Mouse (Mus musculus): Measurements from ENCODE around the gene Trim2. TPM values are rescaled to one million over a fixed set of nuclear protein-coding genes. Genes with fewer than 3 reads are reported as not detected.

The Trim2 gene
- polyA plus RNA-seq, 1 experiment, result 2.4 TPM

DNA sequence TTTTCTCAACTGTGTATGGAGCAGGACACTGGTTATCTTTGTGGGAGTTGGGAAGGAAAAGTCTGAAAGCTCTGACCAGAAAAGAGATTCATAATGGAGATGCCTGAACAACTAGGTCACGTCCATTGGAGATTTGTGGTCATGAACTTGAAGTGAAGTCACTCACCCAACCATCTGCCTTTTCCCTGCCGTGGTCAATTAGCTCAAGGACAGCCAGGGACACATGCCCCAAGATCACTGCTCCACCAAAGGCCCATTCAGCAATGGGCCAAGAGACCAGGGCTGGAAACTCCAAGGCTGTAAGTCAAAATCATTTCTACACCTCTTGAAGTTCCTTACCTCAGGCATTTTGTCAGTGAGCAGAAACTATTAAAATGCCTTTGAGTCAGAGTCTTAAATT is 23.5 kb upstream of the Trim2 start:
- Histone ChIP-seq H3K36me3 (ENCODE audit: control insufficient read depth, insufficient read depth) (no peaks in the 10 kb centered on the region), H3ac (ENCODE audit: control insufficient read depth, insufficient read length, low read depth) (no peak overlapping the region), H3K79me2 (ENCODE audit: control insufficient read depth, insufficient read depth) (no peaks in the 10 kb centered on the region), H3K4me3 (ENCODE audit: insufficient read depth, poor library complexity, severe bottlenecking) (no peak overlapping the region), H3K27me3 (ENCODE audit: control insufficient read depth, insufficient read depth, insufficient read length) (no peaks in the 10 kb centered on the region), H3K79me3 (ENCODE audit: low read depth) (no peaks in the 10 kb centered on the region)
- TF ChIP-seq FOSL1 (IDR thresholded peaks at IDR 0.05; ENCODE audit: insufficient read depth, low read length, poor library complexity, severe bottlenecking) (no peak), USF1 (IDR thresholded peaks at IDR 0.05; ENCODE audit: low read depth) (no peak)

DNA sequence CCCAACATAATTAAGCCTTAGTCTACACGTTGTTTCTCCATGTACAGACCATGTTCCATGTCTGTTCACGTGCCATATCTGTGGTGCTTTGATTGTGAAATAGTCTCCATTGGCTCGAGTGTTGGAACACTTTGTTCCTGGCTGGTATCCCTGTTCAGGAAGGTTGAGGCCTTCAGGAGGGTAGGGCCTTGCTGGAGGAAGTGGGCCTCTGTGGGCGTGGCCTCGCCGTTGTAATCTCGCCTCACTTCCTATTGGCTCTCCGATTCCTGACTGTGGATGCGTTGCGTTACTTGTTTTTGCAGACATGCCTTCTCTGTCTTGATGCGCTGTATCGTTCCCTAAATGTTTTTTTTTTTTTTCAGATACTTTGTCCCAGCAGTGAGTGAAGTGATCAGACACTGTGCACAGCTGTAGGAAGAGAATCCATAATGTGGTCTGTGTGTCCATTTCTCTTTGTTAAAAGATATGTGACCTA is 18.3 kb upstream of the Trim2 start:
- Histone ChIP-seq H3K79me3 (ENCODE audit: low read depth) (peaks cover 2% of the 10 kb centered on the region), H3K36me3 (ENCODE audit: control insufficient read depth, insufficient read depth) (no peaks in the 10 kb centered on the region), H3K79me2 (ENCODE audit: control insufficient read depth, insufficient read depth) (no peaks in the 10 kb centered on the region), H3K27me3 (ENCODE audit: control insufficient read depth, insufficient read depth, insufficient read length) (no peaks in the 10 kb centered on the region), H3K4me3 (ENCODE audit: insufficient read depth, poor library complexity, severe bottlenecking) (no peak overlapping the region), H3ac (ENCODE audit: control insufficient read depth, insufficient read length, low read depth) (no peak overlapping the region)
- no peak for TF ChIP-seq CEBPB (IDR thresholded peaks at IDR 0.05; ENCODE audit: low read depth)

DNA sequence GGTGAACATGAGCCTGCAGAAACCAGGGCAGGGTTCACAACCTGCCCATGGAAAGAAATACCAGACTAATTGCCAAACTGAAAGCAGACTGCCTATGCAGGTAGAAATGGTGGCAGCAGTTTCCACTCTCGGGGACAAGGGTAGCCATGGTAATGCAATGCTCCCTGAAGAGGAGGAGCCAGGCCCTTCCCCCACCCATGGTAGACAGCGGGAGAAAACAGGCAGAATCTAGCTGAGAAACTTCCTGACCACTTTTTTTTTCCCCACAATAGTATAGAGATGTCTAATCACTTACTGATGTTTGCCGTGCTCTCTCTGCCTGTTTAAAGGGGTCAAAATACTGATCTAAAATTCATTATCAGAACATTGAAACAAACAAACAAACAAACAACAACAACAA is 17.8 kb upstream of the Trim2 start:
- Histone ChIP-seq H3K36me3 (ENCODE audit: control insufficient read depth, insufficient read depth) (no peaks in the 10 kb centered on the region), H3K79me2 (ENCODE audit: control insufficient read depth, insufficient read depth) (no peaks in the 10 kb centered on the region), H3ac (ENCODE audit: control insufficient read depth, insufficient read length, low read depth) (no peak overlapping the region), H3K79me3 (ENCODE audit: low read depth) (peaks cover 2% of the 10 kb centered on the region), H3K27me3 (ENCODE audit: control insufficient read depth, insufficient read depth, insufficient read length) (no peaks in the 10 kb centered on the region), H3K4me3 (ENCODE audit: insufficient read depth, poor library complexity, severe bottlenecking) (no peak overlapping the region)
- TF ChIP-seq CTCF (IDR thresholded peaks at IDR 0.05; ENCODE audit: control insufficient read depth, insufficient read depth, insufficient read length), result no peak
- TF ChIP-seq MAX (IDR thresholded peaks at IDR 0.05), result no peak
- no peak for TF ChIP-seq MYOG (IDR thresholded peaks at IDR 0.05; ENCODE audit: control insufficient read depth, extremely low read depth, insufficient read length)
- TF ChIP-seq USF1 (IDR thresholded peaks at IDR 0.05; ENCODE audit: low read depth), result no peak
- TF ChIP-seq CEBPB (IDR thresholded peaks at IDR 0.05; ENCODE audit: low read depth), result no peak
- no peak for TF ChIP-seq FOSL1 (IDR thresholded peaks at IDR 0.05; ENCODE audit: insufficient read depth, low read length, poor library complexity, severe bottlenecking)
- TF ChIP-seq MYOD1 (IDR thresholded peaks at IDR 0.05; ENCODE audit: control insufficient read depth, insufficient read length, low read depth), result no peak

DNA sequence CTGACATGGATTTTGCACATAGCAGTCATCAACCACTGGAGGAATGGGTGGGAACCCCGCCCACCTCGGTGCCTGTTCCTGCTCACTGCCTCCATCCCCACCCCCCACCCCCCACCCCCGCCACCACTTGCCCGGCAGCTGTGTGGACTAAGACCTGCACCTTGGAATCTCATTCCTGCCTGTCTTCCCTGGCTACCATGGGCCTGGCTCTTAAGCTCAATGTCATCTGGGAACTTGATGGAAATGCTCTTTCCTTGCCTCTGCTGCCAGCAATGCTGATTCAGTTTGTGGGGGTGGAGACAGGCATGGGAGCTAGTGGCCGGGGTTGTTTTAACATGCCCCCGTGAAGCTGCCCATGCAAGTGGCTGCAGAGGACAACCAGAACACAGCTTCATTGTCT is 17.3 kb upstream of the Trim2 start:
- no peak overlapping the region for H3K4me3 ChIP-seq (ENCODE audit: insufficient read depth, poor library complexity, severe bottlenecking)
- no peaks in the 10 kb centered on the region for H3K27me3 ChIP-seq (ENCODE audit: control insufficient read depth, insufficient read depth, insufficient read length)
- H3K36me3 ChIP-seq (ENCODE audit: control insufficient read depth, insufficient read depth), result no peaks in the 10 kb centered on the region
- peaks cover 2% of the 10 kb centered on the region for H3K79me3 ChIP-seq (ENCODE audit: low read depth)
- H3K79me2 ChIP-seq (ENCODE audit: control insufficient read depth, insufficient read depth), result no peaks in the 10 kb centered on the region
- TF ChIP-seq USF1 (IDR thresholded peaks at IDR 0.05; ENCODE audit: low read depth) (no peak), CTCF (IDR thresholded peaks at IDR 0.05; ENCODE audit: control insufficient read depth, insufficient read depth, insufficient read length) (no peak), CEBPB (IDR thresholded peaks at IDR 0.05; ENCODE audit: low read depth) (no peak), FOSL1 (IDR thresholded peaks at IDR 0.05; ENCODE audit: insufficient read depth, low read length, poor library complexity, severe bottlenecking) (no peak), MYOD1 (IDR thresholded peaks at IDR 0.05; ENCODE audit: control insufficient read depth, insufficient read length, low read depth) (no peak), MYOG (IDR thresholded peaks at IDR 0.05; ENCODE audit: control insufficient read depth, extremely low read depth, insufficient read length) (no peak), MAX (IDR thresholded peaks at IDR 0.05) (no peak)
- no peak overlapping the region for H3ac ChIP-seq (ENCODE audit: control insufficient read depth, insufficient read length, low read depth)

DNA sequence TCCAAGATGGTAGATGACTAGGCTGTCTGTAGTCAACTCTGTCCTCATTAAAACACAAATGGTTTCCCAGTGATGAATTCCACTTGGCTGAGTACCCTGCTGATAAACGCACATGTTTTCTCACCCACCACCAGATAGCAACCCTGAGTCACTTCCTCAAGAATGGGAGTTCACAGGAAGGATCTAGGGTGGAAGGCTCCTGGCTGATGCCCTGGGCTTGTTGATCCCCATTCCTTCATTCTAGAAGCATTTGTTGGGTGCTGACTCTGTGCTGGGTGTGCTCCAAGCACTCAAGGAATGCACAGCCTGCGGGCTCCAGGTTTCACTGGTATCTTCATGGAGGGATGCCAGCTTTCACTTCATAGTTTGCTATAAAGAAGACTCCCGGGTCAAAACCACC is 12.8 kb upstream of the Trim2 start:
- Histone ChIP-seq H3K79me2 (ENCODE audit: control insufficient read depth, insufficient read depth) (no peaks in the 10 kb centered on the region), H3ac (ENCODE audit: control insufficient read depth, insufficient read length, low read depth) (no peak overlapping the region), H3K36me3 (ENCODE audit: control insufficient read depth, insufficient read depth) (no peaks in the 10 kb centered on the region), H3K4me3 (ENCODE audit: insufficient read depth, poor library complexity, severe bottlenecking) (no peak overlapping the region), H3K27me3 (ENCODE audit: control insufficient read depth, insufficient read depth, insufficient read length) (no peaks in the 10 kb centered on the region), H3K79me3 (ENCODE audit: low read depth) (peaks cover 2% of the 10 kb centered on the region)
- TF ChIP-seq MAX (IDR thresholded peaks at IDR 0.05) (peak; percentile 87), USF1 (IDR thresholded peaks at IDR 0.05; ENCODE audit: low read depth) (no peak), MYOG (IDR thresholded peaks at IDR 0.05; ENCODE audit: control insufficient read depth, extremely low read depth, insufficient read length) (no peak), MYOD1 (IDR thresholded peaks at IDR 0.05; ENCODE audit: control insufficient read depth, insufficient read length, low read depth) (peak; percentile 46), FOSL1 (IDR thresholded peaks at IDR 0.05; ENCODE audit: insufficient read depth, low read length, poor library complexity, severe bottlenecking) (peak; percentile 85), CEBPB (IDR thresholded peaks at IDR 0.05; ENCODE audit: low read depth) (no peak), CTCF (IDR thresholded peaks at IDR 0.05; ENCODE audit: control insufficient read depth, insufficient read depth, insufficient read length) (no peak)

DNA sequence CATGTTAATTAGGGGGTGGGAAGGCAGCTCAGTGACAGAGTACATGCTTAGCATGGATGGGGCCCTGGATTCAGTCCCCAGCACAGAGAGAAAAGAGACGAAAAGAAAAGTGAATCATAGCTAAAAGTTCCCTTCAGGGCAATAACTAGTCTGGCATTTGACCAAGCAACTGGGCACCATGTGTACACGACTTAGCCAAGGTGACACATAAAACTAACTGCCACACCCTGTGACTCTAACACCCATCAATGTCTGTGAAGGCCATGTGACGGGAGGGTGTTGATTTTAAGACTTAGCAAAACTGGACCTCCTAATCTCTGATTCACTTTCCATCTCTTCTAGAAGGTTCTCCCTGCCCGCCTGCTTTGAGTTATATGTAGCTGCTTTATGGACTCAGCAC is 12.2 kb upstream of the Trim2 start:
- H3K36me3 ChIP-seq (ENCODE audit: control insufficient read depth, insufficient read depth), result no peaks in the 10 kb centered on the region
- H3K79me2 ChIP-seq (ENCODE audit: control insufficient read depth, insufficient read depth), result no peaks in the 10 kb centered on the region
- peak; percentile 90 for TF ChIP-seq USF1 (IDR thresholded peaks at IDR 0.05; ENCODE audit: low read depth)
- TF ChIP-seq CTCF (IDR thresholded peaks at IDR 0.05; ENCODE audit: control insufficient read depth, insufficient read depth, insufficient read length), result no peak
- TF ChIP-seq FOSL1 (IDR thresholded peaks at IDR 0.05; ENCODE audit: insufficient read depth, low read length, poor library complexity, severe bottlenecking), result no peak
- no peak for TF ChIP-seq MYOD1 (IDR thresholded peaks at IDR 0.05; ENCODE audit: control insufficient read depth, insufficient read length, low read depth)
- peak; percentile 95 for TF ChIP-seq MAX (IDR thresholded peaks at IDR 0.05)
- TF ChIP-seq MYOG (IDR thresholded peaks at IDR 0.05; ENCODE audit: control insufficient read depth, extremely low read depth, insufficient read length), result no peak
- TF ChIP-seq CEBPB (IDR thresholded peaks at IDR 0.05; ENCODE audit: low read depth), result no peak
- no peaks in the 10 kb centered on the region for H3K27me3 ChIP-seq (ENCODE audit: control insufficient read depth, insufficient read depth, insufficient read length)
- H3K4me3 ChIP-seq (ENCODE audit: insufficient read depth, poor library complexity, severe bottlenecking), result no peak overlapping the region
- no peak overlapping the region for H3ac ChIP-seq (ENCODE audit: control insufficient read depth, insufficient read length, low read depth)
- peaks cover 2% of the 10 kb centered on the region for H3K79me3 ChIP-seq (ENCODE audit: low read depth)

Measured in C2C12 (cell line).